Mouse (Mus musculus) monocyte, adult 5-6 weeks (primary cell): ENCODE results near the gene Atf7ip. TPM values are rescaled to one million over a fixed set of nuclear protein-coding genes. Genes with fewer than 3 reads are reported as not detected.

Experiments
- total RNA-seq: library from RNA; stranded (forward); fragments of 200-1000, 200-491, 200-594 nt; gene quantifications from 3 replicates; pipeline ENCODE4 v1.2.3, GENCODE M21; 2017

The Atf7ip gene
- total RNA-seq, 1 experiment from 2014 or later: 61.9 TPM

Other genes with a start within 250 kb of the Atf7ip start
- gene Gm8994, start 178.6 kb upstream of the Atf7ip start, total RNA-seq: not detected in 3 replicates
- gene E330021D16Rik, start 90.6 kb upstream of the Atf7ip start, total RNA-seq: 0.75 TPM in 1 of 3 replicates, not detected in the others
- 233 to 370 TPM (median 331 TPM) in 3 replicates for gene Plbd1, start 155.8 kb downstream of the Atf7ip start, total RNA-seq